Mouse (Mus musculus): ENCODE measurements around the gene Rab3b. TPM values are rescaled to one million over a fixed set of nuclear protein-coding genes. Genes with fewer than 3 reads are reported as not detected.
A peak's percentile ranks its signal among the peaks of the same experiment; 100 is the strongest.

Rab3b gene
- total RNA-seq (2021) = 10 to 100 TPM; 87.8 to 89.9 TPM
- long read RNA-seq, experiment 1, transcript Rab3b-202 (5 exons, 3,327 nt) = major isoform, 67 of 72 reads
- long read RNA-seq, experiment 1, partial matches to known transcripts = 4 of 72 reads
- long read RNA-seq, experiment 1, other reads (novel, unspliced or antisense) = 1 of 72 reads
- long read RNA-seq, experiment 2, transcript Rab3b-202 (5 exons, 3,327 nt) = major isoform, 55 of 63 reads
- long read RNA-seq, experiment 2, partial matches to known transcripts = 4 of 63 reads
- long read RNA-seq, experiment 2, other reads (novel, unspliced or antisense) = 4 of 63 reads

- DNase-seq (ENCODE audit: low spot score in 2 of 2) = peak; percentile 24 to 47
These were observed at the start of gene Rab3b for GRCm38 (mm10) chr4:108878963-108879822. TSS of gene Rab3b (plus strand) at chr4:108879063.

- no peak for DNase-seq (ENCODE audit: low spot score in 2 of 2)
These were observed 48.2 kb upstream of the Rab3b start for GRCm38 (mm10) chr4:108830698-108831097.

DNA sequence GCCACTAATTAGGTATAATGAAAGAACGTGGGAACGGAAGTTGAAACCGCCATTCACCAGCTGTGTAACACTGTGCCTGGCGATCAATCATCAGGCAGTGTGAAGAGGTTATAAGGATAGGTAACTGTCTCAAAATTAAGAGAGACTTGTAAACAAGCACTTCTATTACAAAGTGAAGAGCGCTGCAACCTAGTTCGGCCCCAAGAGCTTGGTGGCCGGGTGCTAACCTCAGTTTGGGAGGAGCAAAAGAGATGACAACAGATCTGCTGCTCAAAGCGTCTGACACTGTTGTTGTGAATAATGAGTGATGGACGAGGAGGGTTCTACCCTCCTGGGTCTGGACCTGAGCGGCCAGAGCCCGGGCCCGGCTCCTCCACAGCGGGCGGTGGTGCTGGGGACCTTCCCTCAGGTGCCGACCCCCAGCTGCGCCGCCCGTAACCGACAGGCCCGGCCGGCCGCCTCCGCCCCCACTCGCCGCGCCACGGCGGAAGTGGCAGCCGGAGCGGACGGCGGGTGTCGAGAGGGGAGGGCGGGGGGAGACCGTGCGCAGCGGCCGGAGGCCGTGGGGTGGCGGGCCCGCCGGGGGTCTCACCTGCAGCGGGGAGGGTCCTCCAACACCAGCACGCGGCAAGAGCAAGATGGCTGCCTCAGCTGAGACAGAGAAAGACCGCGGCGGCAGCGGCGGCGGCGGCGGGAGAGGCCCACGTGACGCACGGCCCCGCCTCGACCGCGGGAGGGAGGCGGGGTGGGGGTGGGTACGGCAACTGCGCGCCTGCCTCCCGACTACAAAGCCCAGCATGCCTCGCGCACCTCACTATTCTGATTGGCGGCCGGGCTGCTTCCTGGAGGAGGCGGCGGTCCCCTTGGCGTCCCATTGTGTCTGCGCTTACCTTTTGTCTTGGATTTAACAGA lies 45.7 kb upstream of the Rab3b start, which contains the start of gene Btf3l4:
Gene Btf3l4, minus strand, starts transcription at position 699 of the 912 bp plus-strand sequence.
- peak; percentile 87 to 92 for DNase-seq (ENCODE audit: low spot score in 2 of 2)

DNA sequence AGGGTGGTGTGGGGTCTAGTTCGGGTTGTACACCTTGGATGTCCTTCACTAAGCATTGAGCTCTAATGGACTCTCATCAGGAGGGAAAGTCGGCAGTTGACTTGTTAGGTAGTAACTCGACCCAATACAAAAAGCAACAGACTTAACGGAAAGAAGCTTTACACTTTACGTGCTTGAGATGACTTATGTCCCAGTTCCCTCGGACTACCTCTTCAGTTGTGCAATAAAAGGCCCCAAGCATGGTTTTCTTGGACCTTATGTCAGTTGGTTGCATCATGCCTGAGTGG lies 45.1 kb upstream of the Rab3b start:
- DNase-seq (ENCODE audit: low spot score in 2 of 2) = no peak

GRCm38 (mm10) chr4:108834115-108834970 lies 44.5 kb upstream of the Rab3b start, which contains the start of gene Txndc12:
TSS of gene Txndc12 (plus strand) at chr4:108834601.
- DNase-seq (ENCODE audit: low spot score in 2 of 2) = peak; percentile 75 to 80

- no peak for DNase-seq (ENCODE audit: low spot score in 2 of 2)
These were observed 43.9 kb upstream of the Rab3b start for GRCm38 (mm10) chr4:108834971-108835311.

DNA sequence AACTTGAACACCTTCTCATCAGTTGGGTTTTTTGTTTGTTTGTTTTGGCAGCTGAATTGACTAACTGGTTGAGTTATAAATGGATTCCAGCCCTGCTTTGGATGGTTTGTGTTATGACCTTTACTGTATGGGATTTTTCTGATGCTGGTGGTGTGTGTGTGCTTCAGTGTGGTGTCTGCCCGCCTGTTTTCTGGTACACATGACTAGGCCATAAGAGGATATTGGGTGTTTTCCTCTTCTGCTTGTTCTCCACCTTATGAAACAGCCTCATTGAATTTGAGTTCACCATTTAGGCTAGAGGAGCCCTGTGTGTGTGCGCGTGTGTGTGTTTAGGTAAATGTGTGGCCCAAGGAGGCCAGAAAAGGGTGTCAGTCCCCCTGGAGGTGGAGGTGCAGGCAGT lies 43.4 kb upstream of the Rab3b start:
- no peak for DNase-seq (ENCODE audit: low spot score in 2 of 2)

GRCm38 (mm10) chr4:108838031-108838430 lies 40.8 kb upstream of the Rab3b start:
- peak; percentile 7 to 16 for DNase-seq (ENCODE audit: low spot score in 2 of 2)

- no peak for DNase-seq (ENCODE audit: low spot score in 2 of 2)
These were observed 36.8 kb upstream of the Rab3b start for GRCm38 (mm10) chr4:108841920-108842578.

DNA sequence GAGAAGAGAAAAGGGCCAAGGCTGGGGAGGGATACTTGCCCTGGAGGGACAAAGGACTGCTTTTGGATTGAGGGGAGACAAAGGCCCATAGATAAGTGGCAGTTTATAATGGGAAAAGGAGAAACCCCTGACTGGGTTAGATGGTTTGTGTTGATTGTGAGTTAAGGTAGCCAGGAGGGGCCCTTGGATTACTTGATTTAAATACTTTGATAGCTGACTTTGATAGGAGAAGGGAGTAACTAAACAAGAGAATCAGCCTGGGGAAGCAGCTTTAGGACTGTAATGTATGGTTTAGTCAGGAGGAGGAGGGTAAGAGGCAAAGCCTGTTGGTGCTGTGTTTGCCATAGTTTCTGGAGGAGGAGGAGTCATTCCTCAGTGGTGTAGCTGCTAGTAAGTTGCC lies 35.5 kb upstream of the Rab3b start:
- DNase-seq (ENCODE audit: low spot score in 2 of 2) = no peak

- DNase-seq (ENCODE audit: low spot score in 2 of 2) = no peak
These were observed 32.9 kb upstream of the Rab3b start for GRCm38 (mm10) chr4:108845824-108846569.

- DNase-seq (ENCODE audit: low spot score in 2 of 2) = peak; percentile 83 to 86
These were observed 31.0 kb upstream of the Rab3b start, which contains the start of gene Kti12 for GRCm38 (mm10) chr4:108847715-108848504. TSS of gene Kti12 (plus strand) at chr4:108847785.

DNA sequence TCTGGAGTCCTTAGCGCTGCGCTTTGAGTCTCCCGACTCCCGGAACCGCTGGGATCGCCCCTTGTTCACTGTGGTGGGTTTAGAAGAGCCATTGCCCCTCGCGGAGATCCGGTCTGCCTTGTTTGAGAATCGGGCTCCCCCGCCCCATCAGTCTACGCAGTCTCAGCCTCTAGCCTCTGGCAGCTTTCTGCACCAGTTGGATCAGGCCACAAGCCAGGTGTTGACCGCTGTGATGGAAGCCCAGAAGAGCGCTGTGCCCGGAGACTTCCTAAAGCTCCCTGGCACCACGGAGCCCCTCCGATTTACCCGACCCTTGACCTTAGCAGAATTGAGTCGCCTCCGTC lies 30.4 kb upstream of the Rab3b start, which contains the start of gene A730015C16Rik:
Gene A730015C16Rik, minus strand, starts transcription at position 115 of the 344 bp plus-strand sequence.
- peak in 1 of 2 experiments; percentile 11 for DNase-seq (ENCODE audit: low spot score in 2 of 2)

DNA sequence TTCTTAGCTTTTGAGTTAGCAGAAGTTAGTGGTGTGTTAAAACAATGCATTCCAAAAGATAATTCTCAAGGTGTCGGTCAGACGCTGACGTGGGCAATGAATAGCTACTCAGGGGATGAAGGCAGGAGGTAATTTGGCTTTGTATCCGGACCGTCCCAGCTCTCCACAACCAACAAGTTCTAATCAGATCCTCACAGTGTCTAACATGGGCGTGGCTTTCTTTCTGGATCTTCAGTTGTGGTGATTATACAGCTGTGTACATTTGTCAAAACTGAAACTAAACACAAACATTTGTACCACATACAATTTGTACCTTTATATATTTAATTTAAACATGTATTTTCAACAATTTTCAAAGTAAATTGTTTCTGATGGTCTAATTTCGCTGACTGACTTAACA lies 12.1 kb upstream of the Rab3b start:
- no peak for DNase-seq (ENCODE audit: low spot score in 2 of 2)

DNA sequence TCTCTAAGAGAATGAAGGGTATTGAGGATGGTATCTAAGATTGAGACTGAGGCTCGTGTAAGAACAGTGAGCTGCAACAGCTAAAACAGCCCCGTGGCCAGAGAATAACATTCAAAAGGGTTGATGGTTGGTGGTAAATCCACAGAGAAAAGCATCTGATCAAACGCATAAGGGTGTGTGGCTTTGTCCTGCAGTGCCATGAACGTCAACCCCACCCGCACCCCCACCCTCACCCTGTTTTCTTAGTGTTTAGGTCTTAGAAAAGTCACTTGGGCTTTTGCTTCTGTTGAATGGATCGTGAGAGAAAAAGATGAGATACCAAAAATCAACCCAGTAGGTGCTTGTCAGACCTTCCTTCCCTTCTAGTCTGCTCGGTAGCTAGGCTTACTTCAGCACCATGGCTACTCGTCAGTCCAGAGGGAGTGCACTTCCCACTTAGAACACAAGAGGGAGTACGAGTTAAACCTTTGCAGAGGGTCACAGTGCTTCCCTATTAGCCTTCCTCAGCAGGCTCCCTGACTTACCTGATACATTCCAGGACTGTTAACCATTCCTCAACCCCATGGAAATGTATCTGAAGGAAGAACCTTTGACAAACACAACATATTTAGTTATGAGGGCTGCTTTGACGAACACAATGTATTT lies 9.0 kb upstream of the Rab3b start:
- peak; percentile 89 to 98 for DNase-seq (ENCODE audit: low spot score in 2 of 2)

GRCm38 (mm10) chr4:108873746-108874145 lies 5.1 kb upstream of the Rab3b start:
- DNase-seq (ENCODE audit: low spot score in 2 of 2) = no peak

GRCm38 (mm10) chr4:108877901-108878300 lies 962 bp upstream of the Rab3b start:
- no peak for DNase-seq (ENCODE audit: low spot score in 2 of 2)

DNA sequence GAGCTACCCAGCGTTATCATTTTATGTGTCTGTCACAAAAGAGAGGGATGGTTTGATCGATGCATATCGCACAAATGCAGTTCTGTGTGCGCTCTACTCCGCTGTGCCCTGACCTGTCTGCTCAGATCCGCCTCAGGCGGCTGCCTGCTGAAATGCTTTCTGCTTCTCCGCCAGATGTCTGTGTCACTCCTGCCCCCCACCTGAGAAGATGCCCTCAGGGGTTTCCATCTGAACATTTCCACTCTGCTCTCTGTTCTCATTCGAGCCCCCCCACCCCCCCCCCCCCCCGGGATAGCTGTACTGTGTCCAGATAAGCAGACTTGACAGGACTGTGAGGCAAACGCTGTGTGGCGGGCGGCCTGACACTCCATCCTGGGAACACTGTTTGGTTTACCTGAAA lies 5.0 kb downstream of the Rab3b start:
- no peak for DNase-seq (ENCODE audit: low spot score in 2 of 2)

Measured in left cerebral cortex, adult 18-20 months (tissue).